15 mouse cellular contexts compared by ENCODE assay signal in genomic region chr13:113580400-113580790, GRCm38 (mm10). TPM values are rescaled to one million over a fixed set of nuclear protein-coding genes. Genes with fewer than 3 reads are reported as not detected.
DNase-seq lines count a peak whose midpoint lies in the region; ATAC-seq and TF ChIP-seq lines count a peak whose summit lies in the region.
"Had no signal": no experiment of that assay in that cellular context is flagged by ENCODE, and none has a peak within 500 bp of the region (broad histone marks: within the 10 kb centered on the region; RNA-seq: fewer than 3 reads in every experiment).

No protein-coding gene starts in this region.

- no peaks in the 10 kb centered on the region for H3K9me3 ChIP-seq in kidney, embryonic 16.5 days (ENCODE audit: low read length)
- H3K9me3 ChIP-seq: limb, embryonic 10.5 days; neural tube, embryonic 15.5 days; stomach, embryonic 15.5 days had no signal

- peaks cover 9% of the 10 kb centered on the region for H3K4me1 ChIP-seq in thymus, adult 2 months (replicated peaks; ENCODE audit: control insufficient read depth, insufficient read depth, low read length)
- H3K4me1 ChIP-seq in kidney, embryonic 16.5 days (ENCODE audit: insufficient read depth, low read length) = peaks cover 20% of the 10 kb centered on the region
- H3K4me1 ChIP-seq: neural tube, embryonic 15.5 days; stomach, embryonic 15.5 days had no signal

- no peak for TF ChIP-seq CTCF in thymus, adult 2 months (IDR thresholded peaks at IDR 0.05; ENCODE audit: borderline replicate concordance, control insufficient read depth, extremely low read depth, insufficient read depth, low read length, poor library complexity)

- H3K36me3 ChIP-seq in thymus, adult 2 months (ENCODE audit: control insufficient read depth, insufficient read depth, low read length) = no peaks in the 10 kb centered on the region
- no peaks in the 10 kb centered on the region for H3K36me3 ChIP-seq in kidney, embryonic 16.5 days (ENCODE audit: insufficient read depth, low read length)
- H3K36me3 ChIP-seq: limb, embryonic 10.5 days; neural tube, embryonic 15.5 days; stomach, embryonic 15.5 days had no signal

- no peak overlapping the region for H3K4me3 ChIP-seq in thymus, adult 2 months (ENCODE audit: control insufficient read depth, insufficient read depth, low read length)
- H3K4me3 ChIP-seq in kidney, embryonic 16.5 days (ENCODE audit: low read length) = no peak overlapping the region
- H3K4me3 ChIP-seq: limb, embryonic 10.5 days; neural tube, embryonic 15.5 days; stomach, embryonic 15.5 days had no signal

- H3K9ac ChIP-seq in kidney, embryonic 16.5 days (replicated peaks; ENCODE audit: low read length) = no peak overlapping the region
- H3K9ac ChIP-seq: hindbrain, embryonic 14.5 days; liver, embryonic 14.5 days; neural tube, embryonic 15.5 days; stomach, embryonic 15.5 days had no signal

- 34% methylated on average over 6 of the region's 6 CpGs for WGBS in thymus, adult 2 months
- WGBS in kidney, embryonic 16.5 days = 23% methylated on average over 6 of the region's 6 CpGs

- no peaks in the 10 kb centered on the region for H3K27me3 ChIP-seq in thymus, adult 2 months (ENCODE audit: control insufficient read depth, insufficient read depth, low read length)
- H3K27me3 ChIP-seq in kidney, embryonic 16.5 days (ENCODE audit: insufficient read depth, low read length) = no peaks in the 10 kb centered on the region
- H3K27me3 ChIP-seq: neural tube, embryonic 15.5 days; stomach, embryonic 15.5 days had no signal

- no peak overlapping the region for H3K4me2 ChIP-seq in kidney, embryonic 16.5 days (replicated peaks; ENCODE audit: low read depth, low read length)
- H3K4me2 ChIP-seq: hindbrain, embryonic 14.5 days; neural tube, embryonic 15.5 days; stomach, embryonic 15.5 days had no signal

- H3K27ac ChIP-seq in thymus, adult 2 months (ENCODE audit: control insufficient read depth, insufficient read depth, low read length) = peak overlapping the region; percentile 46; the same call in 1 of the 2 replicates
- H3K27ac ChIP-seq in kidney, embryonic 16.5 days (ENCODE audit: low read length) = peak overlapping the region; percentile 41
- H3K27ac ChIP-seq: hindbrain, embryonic 14.5 days; limb, embryonic 10.5 days; liver, embryonic 14.5 days; neural tube, embryonic 15.5 days; stomach, embryonic 15.5 days had no signal

- TF ChIP-seq POLR2A in thymus, adult 2 months (IDR thresholded peaks at IDR 0.05; ENCODE audit: control insufficient read depth, extremely low read depth, insufficient read depth, low read length, poor library complexity) = no peak

- ATAC-seq in activated CD4-positive, CD25-positive, alpha-beta regulatory T cell, adult 4 months = peak; percentile 48
- peak; percentile 73 for ATAC-seq in kidney, embryonic 16.5 days (ENCODE audit: low FRiP score, low TSS enrichment)

- no peak for DNase-seq in thymus, adult 2 months
- no peak for DNase-seq in thymus, postnatal 10 days (ENCODE audit: low spot score in 2 of 2)
- DNase-seq in retina, embryonic 14.5 days (ENCODE audit: low spot score) = no peak
- no peak for DNase-seq in cerebellum, postnatal 4 days (ENCODE audit: low spot score in 2 of 2)
- DNase-seq in gastrocnemius, adult 18-20 months (ENCODE audit: low spot score) = no peak
- DNase-seq: adrenal gland, postnatal 36 days; cerebellum, postnatal 14 days; retina, postnatal 1 day had no signal

RNA-seq across cellular contexts. Expression of gene Snx18, which starts 38.0 kb away (rescaled TPM):
- polyA plus RNA-seq in thymus, adult 2 months (2012; rRNA removed) = 15.6 and 21.0 TPM in 2 replicates
- 10 to 100 TPM; 12.1 to 12.4 TPM for polyA plus RNA-seq in activated CD4-positive, CD25-positive, alpha-beta regulatory T cell, adult 4 months (2017; shearing (Covaris generic))
- 24.6 and 27.2 TPM in 2 replicates for polyA plus RNA-seq in kidney, embryonic 16.5 days (2015; fragmentation: Nextera tagmentation; extraction: Ambion mirVana)
- 10 to 100 TPM in 1 of 2 experiments, 1 to 10 TPM in 1; 9.2 to 11.3 TPM for total RNA-seq in gastrocnemius, adult 18-20 months (2021)
